Mouse (Mus musculus): ENCODE data around the gene Dst. TPM values are rescaled to one million over a fixed set of nuclear protein-coding genes. Genes with fewer than 3 reads are reported as not detected.
A peak's percentile ranks its signal among the peaks of the same experiment; 100 is the strongest.

Gene Dst
- total and polyA plus RNA-seq, 3 experiments, result 9.1 to 28.0 (median 20.5) TPM

- Histone ChIP-seq H3K79me2 (replicated peaks; ENCODE audit: control insufficient read depth, extremely low read depth, insufficient read depth, poor library complexity, severe bottlenecking) (no peaks in the 10 kb centered on the region), H3K36me3 (replicated peaks in 1 of 2; ENCODE audit: control insufficient read depth in 1 of 2, insufficient read depth in 1 of 2, low read length in 1 of 2) (peaks cover 3 to 25% of the 10 kb centered on the region in 2 experiments), H3K9ac (ENCODE audit: insufficient read depth, low read depth) (no peak overlapping the region), H3K9me3 (replicated peaks; ENCODE audit: low read length) (no peaks in the 10 kb centered on the region), H3K27me3 (replicated peaks) (no peaks in the 10 kb centered on the region), H3K27ac (ENCODE audit: insufficient read depth, low read depth) (no peak overlapping the region), H3K4me1 (ENCODE audit: control insufficient read depth in 1 of 2, insufficient read depth in 2 of 2) (peaks cover 4 to 59% of the 10 kb centered on the region in 2 experiments; a peak in 3 of 4 replicates), H3K4me3 (replicated peaks in 1 of 3; ENCODE audit: low read depth in 2 of 3, low read length in 2 of 3, poor library complexity in 1 of 3) (no peak overlapping the region), H3K4me2 (ENCODE audit: insufficient read depth, low read depth, poor library complexity, severe bottlenecking) (0 out of 2 replicates have a peak overlapping the region, but pooled peaks have one; percentile 1)
- peak; percentile 53 for DNase-seq (ENCODE audit: extremely low read depth)
- TF ChIP-seq ELF1 (IDR thresholded peaks at IDR 0.05; ENCODE audit: low read depth, low read length), result peak; percentile 17; the same call in 1 of the 2 replicates
- TF ChIP-seq CHD2 (IDR thresholded peaks at IDR 0.05; ENCODE audit: low read length), result no peak
- dilution Hi-C loops (cut with MboI; ENCODE audit: extremely low pct_ligation_motif_present, extremely low pct_unique_long_range_greater_than_20kb, low sequenced_read_pairs) (no loop called here), in situ Hi-C loops (cut with MboI; ENCODE audit: low pct_ligation_motif_present, low pct_unique_long_range_greater_than_20kb, low sequenced_read_pairs) (no loop called here)
These were observed 222.8 kb downstream of the Dst start for GRCm38 (mm10) chr1:34130804-34131203.

- DNase-seq (ENCODE audit: extremely low read depth), result no peak
- Histone ChIP-seq H3K9ac (ENCODE audit: insufficient read depth, low read depth) (no peak overlapping the region), H3K9me3 (replicated peaks; ENCODE audit: low read length) (no peaks in the 10 kb centered on the region), H3K27ac (ENCODE audit: insufficient read depth, low read depth) (no peak overlapping the region), H3K4me3 (replicated peaks in 1 of 3; ENCODE audit: low read depth in 2 of 3, low read length in 2 of 3, poor library complexity in 1 of 3) (no peak overlapping the region), H3K27me3 (replicated peaks) (no peaks in the 10 kb centered on the region), H3K79me2 (replicated peaks; ENCODE audit: control insufficient read depth, extremely low read depth, insufficient read depth, poor library complexity, severe bottlenecking) (no peaks in the 10 kb centered on the region), H3K36me3 (replicated peaks in 1 of 2; ENCODE audit: control insufficient read depth in 1 of 2, insufficient read depth in 1 of 2, low read length in 1 of 2) (peaks cover 3 to 27% of the 10 kb centered on the region in 2 experiments), H3K4me2 (ENCODE audit: insufficient read depth, low read depth, poor library complexity, severe bottlenecking) (no peak overlapping the region), H3K4me1 (ENCODE audit: control insufficient read depth in 1 of 2, insufficient read depth in 2 of 2) (peaks cover under 1 to 49% of the 10 kb centered on the region in 2 experiments; a peak in 3 of 4 replicates)
- dilution Hi-C loops (cut with MboI; ENCODE audit: extremely low pct_ligation_motif_present, extremely low pct_unique_long_range_greater_than_20kb, low sequenced_read_pairs) (no loop called here), in situ Hi-C loops (cut with MboI; ENCODE audit: low pct_ligation_motif_present, low pct_unique_long_range_greater_than_20kb, low sequenced_read_pairs) (no loop called here)
- TF ChIP-seq SIN3A (IDR thresholded peaks at IDR 0.05; ENCODE audit: low read length) (no peak), JUND (conservative IDR thresholded peaks at IDR 0.05; ENCODE audit: low read depth, low read length) (no peak), POLR2A (IDR thresholded peaks at IDR 0.05; ENCODE audit: low read depth, low read length) (no peak), ZKSCAN1 (IDR thresholded peaks at IDR 0.05; ENCODE audit: borderline replicate concordance, low read depth, low read length) (no peak), ELF1 (IDR thresholded peaks at IDR 0.05; ENCODE audit: low read depth, low read length) (no peak), MXI1 (IDR thresholded peaks at IDR 0.05; ENCODE audit: low read depth, low read length) (no peak), ZMIZ1 (IDR thresholded peaks at IDR 0.05; ENCODE audit: low read depth, low read length) (no peak), TBP (conservative IDR thresholded peaks at IDR 0.05; ENCODE audit: low read depth, low read length) (no peak), MAFK (IDR thresholded peaks at IDR 0.05; ENCODE audit: insufficient replicate concordance, low read length) (no peak), MAX (IDR thresholded peaks at IDR 0.05; ENCODE audit: low read length) (no peak), SMC3 (IDR thresholded peaks at IDR 0.05; ENCODE audit: low read depth, low read length) (no peak), CTCF (conservative IDR thresholded peaks at IDR 0.05 in 1 of 2, IDR thresholded peaks at IDR 0.05 in 1 of 2; ENCODE audit: low read depth in 2 of 2, low read length in 2 of 2) (no peak), NRF1 (IDR thresholded peaks at IDR 0.05; ENCODE audit: low read depth, low read length) (no peak), UBTF (IDR thresholded peaks at IDR 0.05; ENCODE audit: low read depth, low read length) (no peak), GABPA (IDR thresholded peaks at IDR 0.05; ENCODE audit: insufficient replicate concordance, low read depth, low read length) (no peak), IRF4 (IDR thresholded peaks at IDR 0.05; ENCODE audit: low read depth, low read length) (no peak)
These were observed 224.8 kb downstream of the Dst start for GRCm38 (mm10) chr1:34132875-34133274.
